Mouse (Mus musculus) forebrain, embryonic 12.5 days (tissue): ENCODE data around the gene Ifngr1. TPM values are rescaled to one million over a fixed set of nuclear protein-coding genes. Genes with fewer than 3 reads are reported as not detected.

ENCODE experiments used
- ATAC-seq: fragments of 200-750 bp; cut with Nextera tagmentation; 2 replicates; pipeline ENCODE4 v1.8.0; 2017; ENCODE audit warnings: moderate TSS enrichment; ENCODE audit not compliant: low FRiP score
- H3K27ac ChIP-seq: fragments of 300-500 bp; sonication (generic); 2 replicates; pipeline ENCODE4 v1.5.1; 2016; ENCODE audit warnings: mild to moderate bottlenecking
- H3K27me3 ChIP-seq: fragments of 300-500 bp; sonication (generic); 2 replicates; pipeline ENCODE4 v1.6.1; 2016; ENCODE audit warnings: mild to moderate bottlenecking
- H3K36me3 ChIP-seq: fragments of 300-500 bp; sonication (generic); replicated peaks from 2 replicates; pipeline ENCODE4 v1.6.1; 2016; ENCODE audit warnings: mild to moderate bottlenecking
- H3K4me1 ChIP-seq: fragments of 300-500 bp; sonication (generic); 2 replicates; pipeline ENCODE4 v1.6.1; 2016
- H3K4me2 ChIP-seq: fragments of 300-500 bp; sonication (generic); 2 replicates; pipeline ENCODE4 v1.6.1; 2016; ENCODE audit warnings: mild to moderate bottlenecking, moderate library complexity
- H3K4me3 ChIP-seq: fragments of 300-500 bp; sonication (generic); replicated peaks from 2 replicates; pipeline ENCODE4 v1.5.1; 2016; ENCODE audit warnings: mild to moderate bottlenecking
- H3K9ac ChIP-seq: fragments of 300-500 bp; sonication (generic); 2 replicates; pipeline ENCODE4 v1.6.1; 2016; ENCODE audit warnings: mild to moderate bottlenecking
- H3K9me3 ChIP-seq: fragments of 300-500 bp; sonication (generic); 2 replicates; pipeline ENCODE4 v1.6.1; 2016
- WGBS: fragments of 180-500 bp; shearing (Covaris S2); methylation state at CpG from one replicate; pipeline ENCODE4 v1.1.7; 2016; 5-methylcytosine and 5-hydroxymethylcytosine counted together
- polyA plus RNA-seq: library from polyadenylated mRNA; unstranded; fragments of >200 nt; fragmentation: Nextera tagmentation; extraction: Ambion mirVana; gene quantifications from 2 replicates; pipeline ENCODE4 v1.2.1, GENCODE M21; 2016

Ifngr1 gene
- polyA plus RNA-seq = 18.7 and 20.5 TPM in 2 replicates

GRCm38 (mm10) chr10:19591641-19592441 lies at the start of gene Ifngr1:
TSS of gene Ifngr1 (plus strand) at chr10:19591949.
- WGBS = under 1% methylated on average over 52 of the region's 52 CpGs
- no peaks in the 10 kb centered on the region for H3K27me3 ChIP-seq
- H3K36me3 ChIP-seq = no peaks in the 10 kb centered on the region
- H3K4me2 ChIP-seq = peak within 1 kb of the TSS; percentile 81
- 0 out of 2 replicates have a peak within 1 kb of the TSS, but pooled peaks have one; percentile 26 for H3K27ac ChIP-seq
- H3K4me1 ChIP-seq = peaks cover 16% of the 10 kb centered on the region
- peak within 1 kb of the TSS; percentile 66 for H3K4me3 ChIP-seq
- peak; percentile 98 for ATAC-seq
- peak within 1 kb of the TSS; percentile 76 for H3K9ac ChIP-seq
- no peaks in the 10 kb centered on the region for H3K9me3 ChIP-seq

GRCm38 (mm10) chr10:19546825-19547224 lies 44.9 kb upstream of the Ifngr1 start:
- H3K4me2 ChIP-seq = no peak overlapping the region
- no peak overlapping the region for H3K9ac ChIP-seq
- H3K27me3 ChIP-seq = no peaks in the 10 kb centered on the region
- H3K9me3 ChIP-seq = no peaks in the 10 kb centered on the region
- WGBS = 97% methylated on average over 1 of the region's 1 CpGs
- ATAC-seq = no peak
- H3K4me3 ChIP-seq = no peak overlapping the region
- H3K36me3 ChIP-seq = no peaks in the 10 kb centered on the region
- no peak overlapping the region for H3K27ac ChIP-seq
- no peaks in the 10 kb centered on the region for H3K4me1 ChIP-seq

GRCm38 (mm10) chr10:19548016-19548415 lies 43.7 kb upstream of the Ifngr1 start:
- Histone ChIP-seq H3K27ac (no peak overlapping the region), H3K27me3 (no peaks in the 10 kb centered on the region), H3K9me3 (no peaks in the 10 kb centered on the region), H3K4me3 (no peak overlapping the region), H3K9ac (no peak overlapping the region), H3K4me2 (no peak overlapping the region), H3K36me3 (no peaks in the 10 kb centered on the region), H3K4me1 (no peaks in the 10 kb centered on the region)
- no peak for ATAC-seq
- 71% methylated on average over 1 of the region's 1 CpGs for WGBS

GRCm38 (mm10) chr10:19548491-19548890 lies 43.3 kb upstream of the Ifngr1 start:
- Histone ChIP-seq H3K4me2 (no peak overlapping the region), H3K9me3 (no peaks in the 10 kb centered on the region), H3K27me3 (no peaks in the 10 kb centered on the region), H3K9ac (no peak overlapping the region), H3K27ac (no peak overlapping the region), H3K4me1 (no peaks in the 10 kb centered on the region), H3K36me3 (no peaks in the 10 kb centered on the region), H3K4me3 (no peak overlapping the region)
- 92% methylated on average over 2 of the region's 2 CpGs for WGBS
- no peak for ATAC-seq

- Histone ChIP-seq H3K4me1 (no peaks in the 10 kb centered on the region), H3K27ac (no peak overlapping the region), H3K4me3 (no peak overlapping the region), H3K9me3 (no peaks in the 10 kb centered on the region), H3K9ac (no peak overlapping the region), H3K36me3 (no peaks in the 10 kb centered on the region), H3K4me2 (no peak overlapping the region), H3K27me3 (no peaks in the 10 kb centered on the region)
- no peak for ATAC-seq
- WGBS = 91% methylated on average over 3 of the region's 3 CpGs
These were observed 40.2 kb upstream of the Ifngr1 start for GRCm38 (mm10) chr10:19551585-19551984.

GRCm38 (mm10) chr10:19553857-19554256 lies 37.9 kb upstream of the Ifngr1 start:
- H3K27ac ChIP-seq = no peak overlapping the region
- H3K4me1 ChIP-seq = no peaks in the 10 kb centered on the region
- no peaks in the 10 kb centered on the region for H3K27me3 ChIP-seq
- no peak overlapping the region for H3K4me3 ChIP-seq
- no peak overlapping the region for H3K4me2 ChIP-seq
- 81% methylated on average over 2 of the region's 2 CpGs for WGBS
- H3K36me3 ChIP-seq = no peaks in the 10 kb centered on the region
- H3K9ac ChIP-seq = no peak overlapping the region
- ATAC-seq = no peak
- H3K9me3 ChIP-seq = no peaks in the 10 kb centered on the region

- ATAC-seq = no peak
- 86% methylated on average over 4 of the region's 4 CpGs for WGBS
- Histone ChIP-seq H3K9me3 (no peaks in the 10 kb centered on the region), H3K4me1 (no peaks in the 10 kb centered on the region), H3K4me3 (no peak overlapping the region), H3K4me2 (no peak overlapping the region), H3K27me3 (no peaks in the 10 kb centered on the region), H3K27ac (no peak overlapping the region), H3K36me3 (no peaks in the 10 kb centered on the region), H3K9ac (no peak overlapping the region)
These were observed 34.1 kb upstream of the Ifngr1 start for GRCm38 (mm10) chr10:19557696-19558095.

- Histone ChIP-seq H3K4me3 (no peak overlapping the region), H3K27ac (no peak overlapping the region), H3K36me3 (no peaks in the 10 kb centered on the region), H3K4me1 (no peaks in the 10 kb centered on the region), H3K9me3 (no peaks in the 10 kb centered on the region), H3K9ac (no peak overlapping the region), H3K4me2 (no peak overlapping the region), H3K27me3 (no peaks in the 10 kb centered on the region)
- ATAC-seq = no peak
- 88% methylated on average over 8 of the region's 8 CpGs for WGBS
These were observed 32.1 kb upstream of the Ifngr1 start for GRCm38 (mm10) chr10:19559565-19560165.

GRCm38 (mm10) chr10:19562598-19562997 lies 29.2 kb upstream of the Ifngr1 start:
- Histone ChIP-seq H3K27ac (no peak overlapping the region), H3K27me3 (no peaks in the 10 kb centered on the region)
- WGBS = 98% methylated on average over 3 of the region's 3 CpGs

GRCm38 (mm10) chr10:19563443-19563861 lies 28.3 kb upstream of the Ifngr1 start:
- Histone ChIP-seq H3K4me2 (no peak overlapping the region), H3K27me3 (no peaks in the 10 kb centered on the region), H3K9ac (no peak overlapping the region), H3K27ac (no peak overlapping the region), H3K4me3 (no peak overlapping the region), H3K36me3 (no peaks in the 10 kb centered on the region), H3K4me1 (no peaks in the 10 kb centered on the region), H3K9me3 (no peaks in the 10 kb centered on the region)
- WGBS = 85% methylated on average over 1 of the region's 1 CpGs
- ATAC-seq = no peak

More at GRCm38 (mm10) chr10:19562598-19562997, 29.2 kb upstream of the Ifngr1 start:
- Histone ChIP-seq H3K36me3 (no peaks in the 10 kb centered on the region), H3K4me3 (no peak overlapping the region), H3K4me2 (no peak overlapping the region), H3K9me3 (no peaks in the 10 kb centered on the region), H3K4me1 (no peaks in the 10 kb centered on the region), H3K9ac (no peak overlapping the region)
- ATAC-seq = no peak

- Histone ChIP-seq H3K27me3 (no peaks in the 10 kb centered on the region), H3K9me3 (no peaks in the 10 kb centered on the region), H3K9ac (no peak overlapping the region), H3K36me3 (no peaks in the 10 kb centered on the region), H3K4me1 (no peaks in the 10 kb centered on the region), H3K27ac (no peak overlapping the region), H3K4me2 (no peak overlapping the region), H3K4me3 (no peak overlapping the region)
- WGBS = 85% methylated on average over 4 of the region's 4 CpGs
- no peak for ATAC-seq
These were observed 24.3 kb upstream of the Ifngr1 start for GRCm38 (mm10) chr10:19567481-19567880.

- no peak for ATAC-seq
- no peaks in the 10 kb centered on the region for H3K36me3 ChIP-seq
- WGBS = 88% methylated on average over 4 of the region's 4 CpGs
These were observed 21.5 kb upstream of the Ifngr1 start for GRCm38 (mm10) chr10:19570288-19570687.

GRCm38 (mm10) chr10:19570716-19571115 lies 21.0 kb upstream of the Ifngr1 start:
- Histone ChIP-seq H3K36me3 (no peaks in the 10 kb centered on the region), H3K27ac (no peak overlapping the region), H3K9ac (no peak overlapping the region), H3K4me2 (no peak overlapping the region), H3K4me1 (no peaks in the 10 kb centered on the region), H3K4me3 (no peak overlapping the region), H3K27me3 (no peaks in the 10 kb centered on the region), H3K9me3 (no peaks in the 10 kb centered on the region)
- WGBS = 79% methylated on average over 1 of the region's 1 CpGs
- no peak for ATAC-seq

More at GRCm38 (mm10) chr10:19570288-19570687, 21.5 kb upstream of the Ifngr1 start:
- H3K4me2 ChIP-seq = no peak overlapping the region
- H3K9me3 ChIP-seq = no peaks in the 10 kb centered on the region
- H3K4me1 ChIP-seq = no peaks in the 10 kb centered on the region
- H3K27me3 ChIP-seq = no peaks in the 10 kb centered on the region
- H3K4me3 ChIP-seq = no peak overlapping the region
- H3K27ac ChIP-seq = no peak overlapping the region
- no peak overlapping the region for H3K9ac ChIP-seq
